Mouse (Mus musculus) intestine, embryonic 14.5 days (tissue): ENCODE results near the gene Prpf4b. TPM values are rescaled to one million over a fixed set of nuclear protein-coding genes. Genes with fewer than 3 reads are reported as not detected.
A peak's percentile ranks its signal among the peaks of the same experiment; 100 is the strongest.
"Not testable (repeated sequence)": the region's sequence is repeated elsewhere in the genome, so short reads cannot be mapped to it uniquely, and the experiment has no call there.

ENCODE experiments used
- ATAC-seq: fragments of 200-750 bp; cut with Nextera tagmentation; replicated peaks from 2 replicates; pipeline ENCODE4 v1.8.0; 2017; ENCODE audit warnings: low read depth, moderate number of reproducible peaks, moderate TSS enrichment, moderate library complexity; ENCODE audit not compliant: low FRiP score, low TSS enrichment
- DNase-seq: peaks from one replicate; pipeline ENCODE4 v3.0.0-alpha.2; 2018; ENCODE audit warnings: low spot score
- H3K27ac ChIP-seq: fragments of 300-500 bp; sonication (generic); 2 replicates; pipeline ENCODE4 v1.5.1; 2014; ENCODE audit warnings: low read depth, mild to moderate bottlenecking, control low read depth
- H3K27me3 ChIP-seq: fragments of 300-500 bp; sonication (generic); replicated peaks from 2 replicates; pipeline ENCODE4 v1.6.1; 2014; ENCODE audit warnings: low read length, control low read depth; ENCODE audit not compliant: control insufficient read depth, insufficient read depth
- H3K36me3 ChIP-seq: fragments of 300-500 bp; sonication (generic); 2 replicates; pipeline ENCODE4 v1.6.1; 2014; ENCODE audit warnings: low read length, control low read depth; ENCODE audit not compliant: control insufficient read depth, insufficient read depth
- H3K4me1 ChIP-seq: fragments of 300-500 bp; sonication (generic); replicated peaks from 2 replicates; pipeline ENCODE4 v1.6.1; 2014; ENCODE audit warnings: low read length, control low read depth, mixed read lengths; ENCODE audit not compliant: control insufficient read depth, insufficient read depth
- H3K4me2 ChIP-seq: fragments of 300-500 bp; sonication (generic); 2 replicates; pipeline ENCODE4 v1.6.1; 2014; ENCODE audit warnings: low read length
- H3K4me3 ChIP-seq: fragments of 300-500 bp; sonication (generic); 2 replicates; pipeline ENCODE4 v1.5.1; 2014; ENCODE audit warnings: low read depth, low read length, control low read depth, mixed read lengths
- H3K9ac ChIP-seq: fragments of 300-500 bp; sonication (generic); 2 replicates; pipeline ENCODE4 v1.6.1; 2014; ENCODE audit warnings: mild to moderate bottlenecking, low read length
- H3K9me3 ChIP-seq: fragments of 300-500 bp; sonication (generic); 2 replicates; pipeline ENCODE4 v1.6.1; 2016; ENCODE audit warnings: low read length, control low read depth; ENCODE audit not compliant: control insufficient read depth
- WGBS: fragments of 180-500 bp; shearing (Covaris S2); extraction: QIAGEN DNeasy Blood & Tissue Kit; methylation state at CpG from one replicate; pipeline ENCODE4 v1.1.7; 2014; 5-methylcytosine and 5-hydroxymethylcytosine counted together
- polyA plus RNA-seq: library from polyadenylated mRNA; unstranded; fragments of >200 nt; fragmentation: Nextera tagmentation; extraction: Ambion mirVana; gene quantifications from 2 replicates; pipeline ENCODE4 v1.2.1, GENCODE M21; 2014

Prpf4b gene
- polyA plus RNA-seq, 1 experiment from 2014 or later: 87.8 TPM

DNA sequence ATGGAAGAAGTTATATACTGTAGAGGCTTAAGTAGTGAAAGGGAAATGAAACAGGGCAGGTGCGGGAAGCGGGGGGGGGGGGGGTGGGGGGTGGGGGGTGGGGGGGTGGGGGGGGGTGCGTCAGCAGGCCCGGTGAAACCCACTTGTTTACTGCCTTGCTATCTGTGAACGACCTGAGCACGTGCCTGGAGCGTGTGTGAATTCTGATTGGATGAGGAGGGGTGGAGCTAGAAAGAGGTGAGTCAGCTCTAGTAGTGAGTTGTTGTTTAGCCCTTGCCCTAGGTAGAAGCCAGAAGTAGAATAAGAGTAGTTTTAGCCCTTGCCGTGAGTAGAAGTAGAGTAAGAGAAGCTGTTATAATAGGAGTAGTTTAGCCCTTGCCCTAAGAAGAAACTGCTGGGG is 13.9 kb upstream of the Prpf4b start:
- H3K4me2 ChIP-seq, H3K27ac ChIP-seq, H3K36me3 ChIP-seq, DNase-seq, H3K27me3 ChIP-seq, H3K4me1 ChIP-seq, H3K9me3 ChIP-seq, H3K4me3 ChIP-seq, H3K9ac ChIP-seq, ATAC-seq: not testable (repeated sequence)
- 57% methylated on average over 7 of the region's 8 CpGs for WGBS

DNA sequence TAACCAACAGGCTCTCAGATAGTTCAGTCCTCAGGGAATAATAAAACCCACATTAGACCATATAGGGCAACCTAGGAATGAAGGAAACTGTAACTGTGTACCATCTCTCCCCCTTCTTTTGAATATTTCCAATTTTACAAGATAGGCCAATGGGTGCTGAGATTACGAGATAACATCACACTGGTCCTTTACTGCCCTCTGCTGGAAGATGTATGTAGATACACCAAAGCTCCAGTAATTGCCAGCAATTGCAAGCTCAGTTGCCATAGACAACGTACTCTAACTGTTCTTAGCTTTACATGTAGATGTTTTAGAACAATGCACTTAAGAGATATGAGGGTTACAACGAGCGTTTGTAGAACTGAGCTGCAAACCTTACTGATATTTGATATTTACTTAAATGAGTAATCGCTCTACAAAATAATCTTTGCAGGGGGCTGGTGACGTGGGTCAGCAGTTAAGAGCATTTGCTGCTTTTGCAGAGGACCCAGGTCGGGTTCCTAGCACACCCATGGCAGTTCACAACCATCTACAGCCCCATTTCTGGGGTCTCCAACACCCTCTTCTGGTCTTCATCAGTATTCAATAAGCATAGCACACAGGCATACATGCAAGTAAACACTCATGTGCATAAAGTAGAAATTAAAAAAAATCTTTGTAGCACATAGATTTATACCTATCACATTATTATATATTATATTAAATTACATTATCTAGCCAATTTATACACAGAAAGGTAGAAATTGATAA is 10.5 kb upstream of the Prpf4b start:
- Histone ChIP-seq H3K4me1 (no peaks in the 10 kb centered on the region), H3K4me3 (no peak overlapping the region), H3K27me3 (no peaks in the 10 kb centered on the region), H3K36me3 (no peaks in the 10 kb centered on the region), H3K4me2 (no peak overlapping the region), H3K9ac (no peak overlapping the region), H3K9me3 (no peaks in the 10 kb centered on the region), H3K27ac (no peak overlapping the region)
- DNase-seq (no peak), ATAC-seq (no peak)
- WGBS: 44% methylated on average over 7 of the region's 7 CpGs

DNA sequence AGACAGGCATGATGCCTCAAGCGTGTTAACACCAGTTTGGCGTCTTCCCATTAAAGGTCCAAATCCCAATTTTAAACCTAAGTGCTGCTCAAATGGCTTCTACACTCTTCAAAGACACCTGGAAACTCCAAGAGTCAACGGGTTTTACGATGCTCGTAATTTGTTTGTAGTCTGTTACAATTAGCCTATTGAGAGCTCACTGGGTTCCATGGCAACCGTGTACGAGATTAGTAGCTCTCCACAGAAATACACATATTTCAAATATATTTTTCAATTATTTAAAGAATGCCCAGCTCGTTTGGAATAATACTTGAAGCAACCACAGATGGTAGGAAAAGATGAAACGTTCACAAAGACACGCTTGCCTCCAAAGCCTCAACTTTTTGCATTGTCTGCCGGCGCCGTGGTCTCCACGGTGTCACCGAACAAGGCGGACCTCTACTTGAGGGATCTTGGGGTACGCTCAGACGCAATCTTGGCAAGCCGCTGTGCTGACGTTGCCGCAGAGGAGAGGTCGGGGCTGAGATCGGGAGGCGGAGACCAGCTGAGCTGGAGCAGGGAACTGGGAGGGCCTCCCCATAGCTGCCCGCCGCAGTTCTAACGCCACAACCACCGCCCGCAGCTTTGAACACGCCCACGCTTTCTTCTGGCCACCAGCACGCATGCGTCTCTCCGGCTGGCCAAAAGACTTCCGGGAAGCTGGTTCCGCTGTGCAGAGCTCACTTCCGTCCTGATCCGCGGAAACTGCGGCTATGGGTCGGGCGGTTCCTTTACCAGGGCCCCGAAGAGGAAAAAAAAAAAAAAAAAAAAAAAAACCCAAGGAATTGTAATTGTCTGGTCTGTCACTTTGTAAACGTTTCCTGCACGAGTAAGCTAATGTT is 1.1 kb upstream of the Prpf4b start:
- H3K9ac ChIP-seq: peak overlapping the region; percentile 58
- peaks cover 12% of the 10 kb centered on the region for H3K4me1 ChIP-seq
- H3K27me3 ChIP-seq: no peaks in the 10 kb centered on the region
- DNase-seq: peak; percentile 90
- H3K4me3 ChIP-seq: peak overlapping the region; percentile 96
- H3K9me3 ChIP-seq: no peaks in the 10 kb centered on the region
- H3K4me2 ChIP-seq: peak overlapping the region; percentile 92
- 2% methylated on average over 45 of the region's 45 CpGs for WGBS
- H3K36me3 ChIP-seq: no peaks in the 10 kb centered on the region
- peak overlapping the region; percentile 97 for H3K27ac ChIP-seq
- peak; percentile 91 for ATAC-seq

DNA sequence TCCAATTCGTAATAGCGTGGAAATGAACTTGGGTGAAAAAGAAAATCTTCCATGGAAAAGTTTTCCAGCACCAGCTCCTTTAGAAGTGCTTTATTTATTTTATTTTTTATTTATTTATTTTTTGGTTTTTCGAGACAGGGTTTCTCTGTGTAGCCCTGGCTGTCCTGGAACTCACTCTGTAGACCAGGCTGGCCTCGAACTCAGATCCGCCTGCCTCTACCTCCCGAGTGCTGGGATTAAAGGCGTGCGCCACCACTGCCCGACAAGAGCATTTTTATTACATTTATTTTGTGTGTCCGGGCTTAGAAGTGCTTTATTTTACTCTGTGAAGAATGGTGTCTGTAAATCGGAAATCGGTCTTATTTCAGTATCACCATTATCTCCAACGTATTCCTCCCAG is 366 bp upstream of the Prpf4b start:
- peak; percentile 25; the same call in 1 of the 2 replicates for ATAC-seq
- H3K4me3 ChIP-seq: peak overlapping the region; percentile 96
- H3K36me3 ChIP-seq, H3K27me3 ChIP-seq, H3K9me3 ChIP-seq, DNase-seq: not testable (repeated sequence)
- H3K4me2 ChIP-seq: peak overlapping the region; percentile 92
- peak overlapping the region; percentile 97 for H3K9ac ChIP-seq
- peak overlapping the region; percentile 97 for H3K27ac ChIP-seq
- WGBS: 15% methylated on average over 13 of the region's 13 CpGs
- H3K4me1 ChIP-seq: peaks cover 12% of the 10 kb centered on the region

DNA sequence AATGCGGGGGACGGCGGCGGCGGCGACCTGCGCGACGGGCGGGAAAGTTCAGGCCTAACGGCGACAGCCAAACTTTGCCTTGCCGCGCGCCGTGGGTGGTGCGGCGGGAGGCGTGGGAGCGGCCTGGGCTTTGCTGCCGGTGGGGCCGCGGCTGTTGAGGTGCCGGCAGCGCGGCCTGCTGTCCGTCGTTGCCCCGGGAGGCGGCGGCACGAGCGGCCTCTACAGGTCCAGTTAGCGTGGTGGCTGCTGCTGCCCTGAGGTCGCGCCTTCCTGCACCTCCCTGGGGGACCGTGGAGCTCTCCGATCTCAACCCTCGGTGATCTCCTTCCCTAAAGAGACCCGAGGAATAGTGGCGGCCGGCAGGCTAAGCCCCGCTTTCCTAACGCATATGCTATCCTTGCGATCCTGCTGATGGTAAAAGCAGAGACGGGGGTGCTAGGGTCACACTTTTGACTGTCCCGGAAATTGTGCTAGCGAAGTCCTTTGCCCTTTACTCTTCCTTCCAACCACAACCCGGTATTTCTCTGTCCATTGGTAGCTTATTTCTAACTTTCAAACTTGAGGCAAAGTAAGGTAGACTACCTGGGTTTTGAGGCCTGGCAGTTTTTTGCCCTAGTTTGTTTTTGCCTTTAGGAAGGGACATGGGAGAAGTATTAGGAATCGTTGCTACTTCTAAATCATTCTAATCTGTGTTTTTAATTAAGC is 791 bp downstream of the Prpf4b start:
- peak; percentile 36 for ATAC-seq
- WGBS: 1% methylated on average over 48 of the region's 50 CpGs

DNA sequence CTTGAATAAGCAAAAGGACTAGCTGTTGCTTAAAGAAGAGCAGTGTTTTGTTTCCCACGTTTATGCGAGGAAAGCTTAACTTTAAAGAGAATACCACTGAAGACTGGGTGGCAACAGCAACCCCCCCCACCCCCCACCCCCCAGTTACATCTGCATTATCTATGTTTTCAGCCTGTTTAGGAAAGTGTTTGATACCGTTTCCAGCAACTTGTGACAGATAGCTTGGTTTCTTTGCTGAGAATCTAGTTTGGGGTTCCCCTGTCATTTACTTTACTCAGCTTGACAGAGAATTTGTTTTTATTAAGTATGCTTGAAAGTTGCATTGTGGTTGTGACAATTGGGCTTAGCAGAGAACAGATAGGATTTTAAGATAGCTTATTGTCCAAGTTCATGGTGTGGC is 1.4 kb downstream of the Prpf4b start:
- ATAC-seq (no peak), DNase-seq (no peak)
- Histone ChIP-seq H3K36me3 (no peaks in the 10 kb centered on the region), H3K4me1 (peaks cover 12% of the 10 kb centered on the region), H3K9me3 (no peaks in the 10 kb centered on the region), H3K9ac (peak overlapping the region; percentile 97), H3K4me2 (peak overlapping the region; percentile 92), H3K4me3 (peak overlapping the region; percentile 96), H3K27ac (no peak overlapping the region), H3K27me3 (no peaks in the 10 kb centered on the region)
- 8% methylated on average over 3 of the region's 3 CpGs for WGBS

More for the DNA sequence above, 791 bp downstream of the Prpf4b start:
- no peak for DNase-seq
- Histone ChIP-seq H3K4me2 (peak overlapping the region; percentile 92), H3K27ac (peak overlapping the region; percentile 97), H3K4me1 (peaks cover 12% of the 10 kb centered on the region), H3K9ac (peak overlapping the region; percentile 97), H3K9me3 (no peaks in the 10 kb centered on the region), H3K4me3 (peak overlapping the region; percentile 96), H3K36me3 (no peaks in the 10 kb centered on the region), H3K27me3 (no peaks in the 10 kb centered on the region)

DNA sequence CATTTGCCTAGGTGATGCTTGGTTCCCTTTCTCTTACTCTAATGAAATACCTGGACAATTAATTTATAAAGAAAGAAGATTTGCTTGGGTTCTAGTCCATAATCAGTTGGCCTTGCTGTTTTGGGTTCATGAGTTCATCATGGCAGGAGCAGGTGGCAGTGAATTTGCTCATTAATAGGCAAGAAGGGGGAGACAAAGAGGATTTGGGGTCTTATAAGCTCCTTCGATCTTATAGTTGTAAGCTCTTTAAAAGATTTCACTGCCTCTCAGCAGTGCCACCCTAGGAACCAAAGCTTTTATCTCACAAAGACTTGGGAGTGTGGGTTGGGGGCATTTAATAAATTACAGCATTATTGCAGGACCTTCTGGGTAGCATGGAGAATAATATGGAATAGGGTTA is 17.8 kb downstream of the Prpf4b start:
- Histone ChIP-seq H3K4me3 (no peak overlapping the region), H3K36me3 (peaks cover 99% of the 10 kb centered on the region), H3K9ac (no peak overlapping the region), H3K9me3 (no peaks in the 10 kb centered on the region), H3K27ac (no peak overlapping the region), H3K4me2 (no peak overlapping the region), H3K27me3 (no peaks in the 10 kb centered on the region), H3K4me1 (no peaks in the 10 kb centered on the region)
- ATAC-seq (no peak), DNase-seq (no peak)
- 93% methylated on average over 1 of the region's 1 CpGs for WGBS

DNA sequence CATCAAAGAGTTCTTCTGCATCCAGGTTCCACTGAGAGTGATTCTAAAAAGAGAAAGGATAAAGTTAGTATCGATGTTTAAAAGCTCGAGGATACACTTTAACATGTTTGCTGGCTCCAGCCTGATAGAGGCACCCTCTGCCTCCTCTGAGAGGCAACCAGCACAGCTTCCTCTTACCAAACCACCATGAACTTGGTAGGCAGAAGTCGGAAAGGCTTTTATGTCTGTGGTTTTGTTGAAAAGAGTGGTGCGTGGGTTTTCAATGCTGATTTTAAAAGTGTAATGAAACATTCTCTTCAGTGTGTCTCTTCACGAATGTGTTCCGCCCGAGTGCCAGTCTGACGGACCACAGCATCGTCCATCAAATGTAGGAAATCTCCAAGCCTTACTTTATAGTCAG is 39.5 kb downstream of the Prpf4b start:
- H3K4me2 ChIP-seq: no peak overlapping the region
- no peak overlapping the region for H3K27ac ChIP-seq
- ATAC-seq (no peak), DNase-seq (no peak)
- no peaks in the 10 kb centered on the region for H3K36me3 ChIP-seq
- 85% methylated on average over 9 of the region's 9 CpGs for WGBS
- H3K9me3 ChIP-seq: no peaks in the 10 kb centered on the region
- H3K4me3 ChIP-seq: no peak overlapping the region
- no peak overlapping the region for H3K9ac ChIP-seq
- H3K27me3 ChIP-seq: no peaks in the 10 kb centered on the region
- H3K4me1 ChIP-seq: no peaks in the 10 kb centered on the region; the same call in 1 of the 2 replicates
